Mouse (Mus musculus) lung, adult 2 months (tissue): ENCODE measurements around the gene Hpcal4.

Experiments
- CTCF ChIP-seq: fragments of 200-500 bp; IDR thresholded peaks from 2 replicates; pipeline ENCODE4 v1.5.1; 2011; ENCODE audit warnings: mild to moderate bottlenecking, low read length, control low read depth; ENCODE audit not compliant: insufficient read depth
- POLR2A ChIP-seq: fragments of 200-500 bp; IDR thresholded peaks from 2 replicates; pipeline ENCODE4 v1.6.1; 2011; ENCODE audit warnings: low read depth, mild to moderate bottlenecking, control low read depth, low read length, borderline replicate concordance; ENCODE audit errors: extremely low read depth

DNA sequence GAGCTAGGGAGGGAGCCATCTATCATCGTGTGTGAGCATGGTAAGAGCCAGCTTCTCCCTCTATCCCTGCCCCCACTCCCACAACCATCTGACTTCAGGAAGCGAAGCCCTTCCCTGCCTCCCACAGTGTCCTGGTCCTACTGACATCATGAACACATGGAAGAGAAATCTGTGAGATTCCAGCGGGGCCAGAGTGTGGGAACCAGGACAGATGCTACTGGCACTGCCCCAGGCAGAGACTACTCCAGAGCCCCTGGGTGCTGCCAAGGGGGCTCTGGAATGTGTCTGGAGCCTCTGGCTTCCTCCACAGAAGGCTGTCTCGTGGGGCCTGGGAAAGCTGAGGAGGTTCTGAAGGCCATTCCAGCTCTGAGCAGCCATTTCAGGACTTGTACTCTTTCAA, 44.7 kb downstream of the Hpcal4 start:
- TF ChIP-seq POLR2A (no peak), CTCF (no peak)
